Comparison of ENCODE assay signal across 8 mouse cellular contexts in genomic region chr6:56832407-56832796, GRCm38 (mm10). TPM values are rescaled to one million over a fixed set of nuclear protein-coding genes. Genes with fewer than 3 reads are reported as not detected.
A peak's percentile ranks its signal among the peaks of the same experiment; 100 is the strongest.
DNase-seq lines count a peak whose midpoint lies in the region; ATAC-seq and TF ChIP-seq lines count a peak whose summit lies in the region.

No protein-coding gene starts in this region.

- H3K4me1 ChIP-seq in kidney, embryonic 16.5 days (ENCODE audit: insufficient read depth, low read length), result peaks cover 6% of the 10 kb centered on the region; the same call in 1 of the 2 replicates
- H3K4me1 ChIP-seq in cortical plate, adult 2 months (ENCODE audit: control insufficient read depth, insufficient read depth, low read length), result no peaks in the 10 kb centered on the region
- H3K4me1 ChIP-seq in hindbrain, embryonic 11.5 days (replicated peaks; ENCODE audit: control insufficient read depth, insufficient read depth, low read length), result no peaks in the 10 kb centered on the region

- no peaks in the 10 kb centered on the region for H3K27me3 ChIP-seq in kidney, embryonic 16.5 days (ENCODE audit: insufficient read depth, low read length)
- H3K27me3 ChIP-seq in hindbrain, embryonic 11.5 days (ENCODE audit: control insufficient read depth, insufficient read depth, low read length), result no peaks in the 10 kb centered on the region; the same call in 1 of the 2 replicates

- ATAC-seq in kidney, embryonic 16.5 days (ENCODE audit: low FRiP score, low TSS enrichment), result peak; percentile 32; the same call in 1 of the 2 replicates
- peak; percentile 46; the same call in 1 of the 2 replicates for ATAC-seq in hindbrain, embryonic 11.5 days (ENCODE audit: low FRiP score)
- peak; percentile 50 for ATAC-seq in megakaryocyte, adult 5-6 weeks (ENCODE audit: poor library complexity, severe bottlenecking)

- H3K27ac ChIP-seq in kidney, embryonic 16.5 days (ENCODE audit: low read length), result peak overlapping the region; percentile 80
- H3K27ac ChIP-seq in cortical plate, adult 2 months (ENCODE audit: insufficient read depth, low read length), result no peak overlapping the region
- peak overlapping the region; percentile 51; the same call in 1 of the 2 replicates for H3K27ac ChIP-seq in hindbrain, embryonic 11.5 days (ENCODE audit: low read depth, low read length)

- peak overlapping the region; percentile 93 for H3K9ac ChIP-seq in kidney, embryonic 16.5 days (replicated peaks; ENCODE audit: low read length)
- H3K9ac ChIP-seq in hindbrain, embryonic 11.5 days (ENCODE audit: low read depth, low read length), result peak overlapping the region; percentile 72

- no peaks in the 10 kb centered on the region for H3K9me3 ChIP-seq in kidney, embryonic 16.5 days (ENCODE audit: low read length)
- H3K9me3 ChIP-seq in hindbrain, embryonic 11.5 days (ENCODE audit: control insufficient read depth, low read length), result no peaks in the 10 kb centered on the region

- TF ChIP-seq POLR2A in cortical plate, adult 2 months (IDR thresholded peaks at IDR 0.05; ENCODE audit: extremely low read depth, insufficient read depth, low read length), result no peak

- peak overlapping the region; percentile 68 for H3K4me2 ChIP-seq in kidney, embryonic 16.5 days (replicated peaks; ENCODE audit: low read depth, low read length)
- H3K4me2 ChIP-seq in hindbrain, embryonic 11.5 days (replicated peaks; ENCODE audit: low read depth, low read length), result peak overlapping the region; percentile 83

- 2% methylated on average over 13 of the region's 15 CpGs for WGBS in kidney, embryonic 16.5 days
- 2% methylated on average over 15 of the region's 15 CpGs for WGBS in hindbrain, embryonic 11.5 days

- no peak for DNase-seq in kidney, postnatal 14 days
- peak; percentile 46 for DNase-seq in hindbrain, embryonic 11.5 days (ENCODE audit: low spot score)
- DNase-seq in cerebellum, adult 11-12 months, result no peak
- no peak for DNase-seq in right cerebral cortex, postnatal 36 days (ENCODE audit: low spot score in 2 of 2)
- no peak for DNase-seq in frontal cortex, postnatal 10 days (ENCODE audit: low spot score in 2 of 2)

- TF ChIP-seq CTCF in cortical plate, adult 2 months (IDR thresholded peaks at IDR 0.05; ENCODE audit: extremely low read depth, insufficient read depth, low read length), result no peak

- peaks cover 14% of the 10 kb centered on the region for H3K36me3 ChIP-seq in kidney, embryonic 16.5 days (ENCODE audit: insufficient read depth, low read length)
- H3K36me3 ChIP-seq in hindbrain, embryonic 11.5 days (ENCODE audit: control insufficient read depth, insufficient read depth, low read length), result no peaks in the 10 kb centered on the region

- H3K4me3 ChIP-seq in kidney, embryonic 16.5 days (ENCODE audit: low read length), result peak overlapping the region; percentile 79
- H3K4me3 ChIP-seq in cortical plate, adult 2 months (ENCODE audit: insufficient read depth, low read length), result peak overlapping the region; percentile 42
- H3K4me3 ChIP-seq in hindbrain, embryonic 11.5 days (ENCODE audit: low read depth, low read length), result peak overlapping the region; percentile 58

RNA-seq across cellular contexts. Expression of gene Fkbp9, which starts 0.5 kb away (rescaled TPM):
- 132 and 145 TPM in 2 replicates for polyA plus RNA-seq in kidney, embryonic 16.5 days (2015; fragmentation: Nextera tagmentation; extraction: Ambion mirVana)
- 27.9 and 31.8 TPM in 2 replicates for polyA plus RNA-seq in cortical plate, adult 2 months (2012; rRNA removed)
- polyA plus RNA-seq in hindbrain, embryonic 11.5 days (2014; fragmentation: Nextera tagmentation; extraction: Ambion mirVana), result 55.4 and 61.4 TPM in 2 replicates
- 0.20 and 0.91 TPM in 2 replicates for total RNA-seq in megakaryocyte, adult 5-6 weeks (2015)
- total RNA-seq in megakaryocyte, adult 5-6 weeks (2017), result 0.73 and 1.2 TPM in 2 replicates

RNA-seq across cellular contexts. Expression of gene Kbtbd2, which starts 34.8 kb away (rescaled TPM):
- 24.8 and 31.4 TPM in 2 replicates for polyA plus RNA-seq in kidney, embryonic 16.5 days (2015; fragmentation: Nextera tagmentation; extraction: Ambion mirVana)
- 30.5 and 34.0 TPM in 2 replicates for polyA plus RNA-seq in cortical plate, adult 2 months (2012; rRNA removed)
- polyA plus RNA-seq in hindbrain, embryonic 11.5 days (2014; fragmentation: Nextera tagmentation; extraction: Ambion mirVana), result 37.4 and 39.7 TPM in 2 replicates
- 36.8 and 40.0 TPM in 2 replicates for total RNA-seq in megakaryocyte, adult 5-6 weeks (2015)
- 36.1 and 37.0 TPM in 2 replicates for total RNA-seq in megakaryocyte, adult 5-6 weeks (2017)
